Mouse (Mus musculus) kidney, adult 2 months (tissue): ENCODE measurements around the gene Adipor2. TPM values are rescaled to one million over a fixed set of nuclear protein-coding genes. Genes with fewer than 3 reads are reported as not detected.

Source experiments
- DNase-seq: peaks from one replicate; pipeline ENCODE4 v3.0.0; 2021
- H3K27ac ChIP-seq: fragments of 200-500 bp; 2 replicates; pipeline ENCODE4 v1.5.1; 2012; ENCODE audit warnings: low read depth, low read length, control low read depth, inconsistent platforms; ENCODE audit not compliant: insufficient read depth
- H3K27me3 ChIP-seq: fragments of 200-500 bp; replicated peaks from 2 replicates; pipeline ENCODE4 v1.6.1; 2012; ENCODE audit warnings: mild to moderate bottlenecking, moderate library complexity, low read length, inconsistent platforms; ENCODE audit not compliant: control insufficient read depth, insufficient read depth
- H3K36me3 ChIP-seq: fragments of 200-500 bp; 2 replicates; pipeline ENCODE4 v1.6.1; 2012; ENCODE audit warnings: mild to moderate bottlenecking, moderate library complexity, low read length, inconsistent platforms; ENCODE audit not compliant: control insufficient read depth, insufficient read depth
- H3K4me1 ChIP-seq: fragments of 200-500 bp; 2 replicates; pipeline ENCODE4 v1.6.1; 2011; ENCODE audit warnings: low read length; ENCODE audit not compliant: control insufficient read depth, insufficient read depth
- H3K4me3 ChIP-seq: fragments of 200-500 bp; 2 replicates; pipeline ENCODE4 v1.5.1; 2011; ENCODE audit warnings: mild to moderate bottlenecking, low read depth, low read length, control low read depth; ENCODE audit not compliant: insufficient read depth
- CTCF ChIP-seq: fragments of 200-500 bp; conservative IDR thresholded peaks from 2 replicates; pipeline ENCODE4 v1.5.1; 2011; ENCODE audit warnings: low read depth, mild to moderate bottlenecking, control low read depth, low read length, moderate library complexity, mixed read lengths; ENCODE audit not compliant: insufficient read depth, insufficient read length
- POLR2A ChIP-seq: fragments of 200-500 bp; IDR thresholded peaks from one replicate; pipeline ENCODE4 v1.6.1; 2011; ENCODE audit warnings: low read depth, low read length, control low read depth
- whole genome bisulfite sequencing: fragments of 180-500 bp; shearing (Covaris S2); methylation state at CpG from one replicate; pipeline ENCODE4 v1.1.7; 2018; 5-methylcytosine and 5-hydroxymethylcytosine counted together
- polyA plus RNA-seq: library from polyadenylated mRNA; depleted of rRNA; stranded (reverse); fragments of >200 nt; gene quantifications from 2 replicates; pipeline ENCODE4 v1.2.3, GENCODE M21; 2012

The Adipor2 gene
- polyA plus RNA-seq, 1 experiment: 66.6 TPM

- H3K27me3 ChIP-seq: no peaks in the 10 kb centered on the region
- no peaks in the 10 kb centered on the region for H3K4me1 ChIP-seq
- peak overlapping the region; percentile 4; the same call in 1 of the 2 replicates for H3K27ac ChIP-seq
- WGBS: 54% methylated on average over 7 of the region's 7 CpGs
- no peaks in the 10 kb centered on the region for H3K36me3 ChIP-seq
- TF ChIP-seq POLR2A (no peak), CTCF (no peak)
- peak; percentile 57 for DNase-seq
- no peak overlapping the region for H3K4me3 ChIP-seq
These were observed 1.1 kb upstream of the Adipor2 start for GRCm38 (mm10) chr6:119418392-119419251.

DNA sequence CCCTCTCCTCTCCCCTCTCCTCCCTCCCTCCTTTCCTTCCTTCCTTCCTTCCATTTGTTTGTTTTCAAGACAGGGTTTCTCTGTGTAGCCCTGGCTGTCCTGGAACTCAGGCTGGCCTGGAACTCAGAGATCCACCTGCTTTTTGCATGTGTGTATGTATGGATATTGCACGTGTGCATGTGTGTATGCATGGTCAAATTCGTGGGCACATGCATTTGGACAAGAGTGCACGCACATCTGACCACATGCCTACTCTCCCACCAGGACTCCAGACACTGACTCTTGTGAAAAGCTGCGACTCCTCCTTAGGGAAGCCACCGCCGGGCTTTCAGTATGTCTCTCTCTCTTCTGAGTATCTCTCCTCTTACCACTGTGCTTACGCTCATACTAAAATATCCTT lies 317 bp upstream of the Adipor2 start:
- 80% methylated on average over 7 of the region's 7 CpGs for WGBS
- no peak overlapping the region for H3K27ac ChIP-seq
- TF ChIP-seq POLR2A (no peak), CTCF (no peak)
- no peak for DNase-seq
- H3K4me3 ChIP-seq: no peak overlapping the region
- no peaks in the 10 kb centered on the region for H3K4me1 ChIP-seq
- H3K36me3 ChIP-seq: no peaks in the 10 kb centered on the region
- H3K27me3 ChIP-seq: no peaks in the 10 kb centered on the region

DNA sequence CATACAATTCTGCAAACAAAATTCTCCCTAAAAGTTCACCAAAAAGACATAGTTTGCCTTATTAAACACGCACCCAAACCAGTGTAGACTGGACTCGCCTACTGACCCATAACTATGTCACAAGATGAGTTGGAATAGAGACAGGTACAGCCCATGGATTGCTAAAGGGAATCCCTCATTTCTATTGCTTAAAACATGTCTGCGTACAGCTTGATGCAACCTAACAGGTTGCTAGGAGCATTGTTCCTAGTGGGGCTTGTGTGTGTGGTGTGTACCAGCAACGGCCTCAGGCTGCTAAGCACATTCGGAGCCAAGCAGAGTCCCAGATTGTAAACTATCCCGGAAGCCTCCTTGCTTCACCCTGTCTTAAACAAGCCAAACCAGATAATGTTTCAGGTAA lies 861 bp downstream of the Adipor2 start:
- DNase-seq: no peak
- H3K27ac ChIP-seq: no peak overlapping the region
- no peak overlapping the region for H3K4me3 ChIP-seq

DNA sequence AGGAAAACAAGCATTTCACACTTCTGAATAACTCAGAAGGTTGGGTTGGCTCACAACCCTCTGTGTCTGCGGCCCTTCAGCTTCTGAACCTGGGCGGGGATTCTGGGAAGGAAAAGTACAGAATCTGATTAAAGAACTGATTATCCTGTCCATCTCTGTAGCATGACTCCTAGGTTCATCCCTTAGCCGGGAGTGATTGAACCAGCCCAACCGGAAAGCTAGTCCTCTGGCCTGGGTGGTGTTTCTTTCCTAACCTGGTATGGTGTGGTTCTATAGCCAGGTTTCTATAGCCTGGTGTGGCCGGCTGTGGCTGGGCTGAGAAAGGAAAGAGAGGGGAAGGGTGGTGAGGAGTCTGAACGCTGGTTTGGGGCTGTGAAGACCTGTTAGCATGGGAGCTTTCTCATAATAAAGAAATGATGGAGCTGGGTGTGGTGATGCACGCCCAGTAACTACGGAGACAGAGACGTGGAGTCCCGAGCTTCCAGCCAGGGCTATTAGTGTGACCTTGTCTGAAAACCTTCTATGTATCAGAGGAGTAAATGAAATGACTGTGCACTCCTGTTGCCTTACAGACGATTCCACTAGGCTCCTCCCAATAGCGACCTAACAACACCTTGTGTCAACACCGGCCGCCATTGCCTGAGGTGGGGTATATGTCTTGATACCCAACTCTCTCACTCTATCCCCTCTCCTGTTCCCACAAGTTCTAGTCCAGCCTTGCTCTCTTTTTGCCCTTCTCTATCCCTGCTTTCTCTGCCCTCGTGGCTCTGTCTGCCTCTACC lies 3.1 kb downstream of the Adipor2 start:
- H3K4me3 ChIP-seq: no peak overlapping the region
- TF ChIP-seq CTCF (no peak), POLR2A (no peak)
- 83% methylated on average over 15 of the region's 15 CpGs for WGBS
- no peak for DNase-seq
- H3K4me1 ChIP-seq: 0 out of 2 replicates have a peak, but pooled peaks cover 3% of the 10 kb centered on the region
- H3K36me3 ChIP-seq: no peaks in the 10 kb centered on the region
- no peaks in the 10 kb centered on the region for H3K27me3 ChIP-seq
- H3K27ac ChIP-seq: no peak overlapping the region

More for the DNA sequence above, 861 bp downstream of the Adipor2 start:
- no peaks in the 10 kb centered on the region for H3K4me1 ChIP-seq
- TF ChIP-seq POLR2A: no peak
- no peak for TF ChIP-seq CTCF
- H3K27me3 ChIP-seq: no peaks in the 10 kb centered on the region
- H3K36me3 ChIP-seq: no peaks in the 10 kb centered on the region
- WGBS: 50% methylated on average over 6 of the region's 6 CpGs

DNA sequence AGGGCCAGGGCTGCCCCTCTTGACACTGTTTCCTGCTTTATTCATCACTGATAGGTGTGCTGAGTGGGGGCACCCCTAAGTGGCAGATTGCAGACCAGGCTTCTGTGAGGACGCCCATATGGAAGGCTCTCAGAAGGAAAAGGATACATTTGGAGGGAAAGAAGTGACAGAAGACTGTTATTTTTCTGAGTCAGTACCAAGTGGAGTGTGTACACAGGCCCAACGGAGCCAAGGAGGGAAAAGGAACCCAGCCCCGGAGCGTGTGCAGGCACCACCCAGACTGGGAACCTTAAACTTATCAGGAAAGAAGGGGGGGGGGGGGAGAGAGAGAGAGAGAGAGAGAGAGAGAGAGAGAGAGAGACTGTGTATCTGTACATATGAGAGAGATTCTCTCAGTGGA lies 4.9 kb downstream of the Adipor2 start:
- Histone ChIP-seq H3K36me3 (no peaks in the 10 kb centered on the region), H3K4me3 (no peak overlapping the region), H3K27me3 (no peaks in the 10 kb centered on the region), H3K27ac (no peak overlapping the region), H3K4me1 (0 out of 2 replicates have a peak, but pooled peaks cover 5% of the 10 kb centered on the region)
- WGBS: 96% methylated on average over 4 of the region's 4 CpGs
- TF ChIP-seq POLR2A: no peak
- no peak for TF ChIP-seq CTCF
- no peak for DNase-seq

DNA sequence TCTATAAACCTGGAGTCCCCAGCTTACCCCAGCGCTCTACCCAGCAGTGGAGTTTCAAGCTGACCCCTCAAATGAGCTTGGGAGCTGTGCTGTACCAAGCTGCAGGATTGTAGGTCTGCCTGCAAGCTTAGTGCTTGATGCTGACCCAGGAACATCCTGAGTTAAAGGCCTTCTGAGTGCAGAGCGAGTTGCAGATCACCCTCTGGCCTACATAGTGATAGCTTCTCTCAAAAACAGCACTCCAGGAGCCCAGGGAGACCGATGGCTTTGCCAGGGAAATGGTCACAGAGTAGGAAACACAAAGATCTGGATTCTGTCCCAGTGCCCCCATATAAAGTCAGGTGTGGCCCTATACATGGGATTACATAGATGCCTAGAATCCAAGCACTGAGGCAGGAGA lies 6.0 kb downstream of the Adipor2 start:
- no peak overlapping the region for H3K27ac ChIP-seq
- no peak overlapping the region for H3K4me3 ChIP-seq
- 92% methylated on average over 3 of the region's 3 CpGs for WGBS
- H3K27me3 ChIP-seq: no peaks in the 10 kb centered on the region
- no peak for DNase-seq
- no peaks in the 10 kb centered on the region for H3K36me3 ChIP-seq
- 0 out of 2 replicates have a peak, but pooled peaks cover 5% of the 10 kb centered on the region for H3K4me1 ChIP-seq
- TF ChIP-seq CTCF (no peak), POLR2A (no peak)

- DNase-seq: peak; percentile 54
- no peaks in the 10 kb centered on the region for H3K36me3 ChIP-seq
- H3K4me3 ChIP-seq: no peak overlapping the region
- no peaks in the 10 kb centered on the region for H3K27me3 ChIP-seq
- no peak overlapping the region for H3K27ac ChIP-seq
- H3K4me1 ChIP-seq: peaks cover 9% of the 10 kb centered on the region
- TF ChIP-seq CTCF (no peak), POLR2A (no peak)
- WGBS: 30% methylated on average over 1 of the region's 1 CpGs
These were observed 7.7 kb downstream of the Adipor2 start for GRCm38 (mm10) chr6:119409766-119410165.
